23 mouse cellular contexts compared by ENCODE assay signal in the genomic region with DNA sequence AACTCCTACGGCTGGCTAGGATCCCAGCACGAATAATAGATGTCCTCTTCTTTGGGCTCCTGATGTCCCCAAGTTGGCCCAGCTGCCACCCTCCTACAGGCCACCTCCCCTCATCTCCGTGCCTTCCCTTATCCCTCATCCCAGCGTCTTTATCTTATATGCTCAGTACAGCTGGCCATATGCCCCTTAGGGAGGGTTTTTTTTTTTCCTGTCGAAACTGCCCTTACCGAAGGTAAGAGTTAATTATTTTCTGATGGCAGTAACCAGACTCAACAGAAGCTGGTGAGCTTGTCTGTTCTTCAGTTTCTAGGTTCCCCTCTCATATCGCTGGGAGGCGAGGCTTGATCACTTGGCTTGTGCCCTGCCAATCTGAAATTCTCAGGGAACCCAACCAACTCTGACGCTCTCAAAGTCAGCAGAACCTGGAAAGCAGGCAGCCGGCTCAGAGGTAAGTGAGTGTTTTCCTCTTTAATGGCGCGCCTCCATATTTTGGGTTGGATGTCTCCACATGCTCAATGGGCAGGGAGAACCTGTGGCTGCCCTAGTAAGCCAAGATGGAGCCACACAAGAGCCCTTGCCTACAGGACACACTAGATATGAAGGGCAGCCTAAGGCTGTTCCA. TPM values are rescaled to one million over a fixed set of nuclear protein-coding genes. Genes with fewer than 3 reads are reported as not detected.
A peak's percentile ranks its signal among the peaks of the same experiment; 100 is the strongest.
DNase-seq lines count a peak whose midpoint lies in the region; ATAC-seq and TF ChIP-seq lines count a peak whose summit lies in the region.
"Had no signal": no experiment of that assay in that cellular context is flagged by ENCODE, and none has a peak within 500 bp of the region (broad histone marks: within the 10 kb centered on the region; RNA-seq: fewer than 3 reads in every experiment).

A gene (plus strand): TSS at position 164 of the 622 bp plus-strand sequence.

- TF ChIP-seq CTCF in liver, embryonic 14.5 days (IDR thresholded peaks at IDR 0.05; ENCODE audit: low read depth) = no peak

- no peaks in the 10 kb centered on the region for H3K27me3 ChIP-seq in midbrain, embryonic 11.5 days (ENCODE audit: control insufficient read depth, insufficient read depth, low read length)
- H3K27me3 ChIP-seq in midbrain, embryonic 16.5 days (ENCODE audit: control insufficient read depth, insufficient read depth, low read depth, low read length) = no peaks in the 10 kb centered on the region
- no peaks in the 10 kb centered on the region for H3K27me3 ChIP-seq in liver, embryonic 14.5 days (ENCODE audit: control insufficient read depth, insufficient read depth, low read length)
- H3K27me3 ChIP-seq: limb, embryonic 15.5 days had no signal

- no peaks in the 10 kb centered on the region for H3K9me3 ChIP-seq in midbrain, embryonic 11.5 days (ENCODE audit: control insufficient read depth, low read length)
- H3K9me3 ChIP-seq in midbrain, embryonic 16.5 days (replicated peaks; ENCODE audit: control insufficient read depth, low read length, poor library complexity, severe bottlenecking) = no peaks in the 10 kb centered on the region
- no peaks in the 10 kb centered on the region for H3K9me3 ChIP-seq in liver, embryonic 14.5 days (ENCODE audit: control insufficient read depth, low read length)
- H3K9me3 ChIP-seq: hindbrain, embryonic 10.5 days; limb, embryonic 15.5 days had no signal

- no peak for ATAC-seq in midbrain, embryonic 11.5 days (ENCODE audit: low FRiP score)
- ATAC-seq in midbrain, embryonic 16.5 days = no peak
- ATAC-seq in common myeloid progenitor, adult 5-6 weeks (replicated peaks; ENCODE audit: low read depth, poor library complexity, severe bottlenecking) = peak; percentile 24; the same call in 1 of the 2 replicates
- peak; percentile 80 for ATAC-seq in liver, embryonic 14.5 days (ENCODE audit: insufficient read depth)
- ATAC-seq: activated CD4-positive, CD25-positive, alpha-beta regulatory T cell, adult 4 months; Patski had no signal

- H3K36me3 ChIP-seq in midbrain, embryonic 11.5 days (ENCODE audit: control insufficient read depth, insufficient read depth, low read length) = no peaks in the 10 kb centered on the region
- H3K36me3 ChIP-seq in midbrain, embryonic 16.5 days (ENCODE audit: control insufficient read depth, insufficient read depth, low read length) = no peaks in the 10 kb centered on the region
- peaks cover 29% of the 10 kb centered on the region for H3K36me3 ChIP-seq in liver, embryonic 14.5 days (replicated peaks; ENCODE audit: control insufficient read depth, insufficient read depth, low read depth)
- H3K36me3 ChIP-seq: hindbrain, embryonic 10.5 days; limb, embryonic 15.5 days had no signal

- DNase-seq in midbrain, embryonic 11.5 days (ENCODE audit: low spot score, missing footprints) = peak; percentile 35
- DNase-seq in liver, embryonic 14.5 days (ENCODE audit: low read depth in 3 of 3, low spot score in 3 of 3) = peak; percentile 75 to 77 (median 77)
- peak; percentile 75 to 79 for DNase-seq in spleen, postnatal 4 days (ENCODE audit: low spot score in 2 of 2)
- no peak for DNase-seq in thymus, postnatal 36 days
- DNase-seq in kidney, postnatal 14 days = no peak
- DNase-seq in cerebellum, postnatal 25 days = no peak
- DNase-seq: adrenal gland, postnatal 36 days; cerebellum, postnatal 10 days; gastrocnemius, adult 2 months; kidney, adult 8-10 months; lung, postnatal 14 days; midbrain, embryonic 14.5 days; retina, postnatal 1 day; thymus, adult 2 months had no signal

- TF ChIP-seq EP300 in liver, embryonic 14.5 days (IDR thresholded peaks at IDR 0.05; ENCODE audit: low read depth) = peak; percentile 87

- H3K27ac ChIP-seq in midbrain, embryonic 11.5 days (ENCODE audit: low read depth, low read length) = no peak within 1 kb of the TSS
- no peak within 1 kb of the TSS for H3K27ac ChIP-seq in midbrain, embryonic 16.5 days (ENCODE audit: low read length)
- H3K27ac ChIP-seq in liver, embryonic 14.5 days = peak within 1 kb of the TSS; percentile 94
- H3K27ac ChIP-seq: gastrocnemius, adult 2 months; hindbrain, embryonic 10.5 days; limb, embryonic 15.5 days had no signal

- H3K4me3 ChIP-seq in midbrain, embryonic 11.5 days (ENCODE audit: low read depth, low read length) = no peak within 1 kb of the TSS
- no peak within 1 kb of the TSS for H3K4me3 ChIP-seq in midbrain, embryonic 16.5 days (ENCODE audit: low read depth, low read length)
- H3K4me3 ChIP-seq in liver, embryonic 14.5 days (ENCODE audit: insufficient read depth in 1 of 2, low read depth in 2 of 2, low read length in 2 of 2) = peak within 1 kb of the TSS; percentile 83 to 90
- H3K4me3 ChIP-seq: gastrocnemius, adult 2 months; hindbrain, embryonic 10.5 days; limb, embryonic 15.5 days had no signal

- H3K9ac ChIP-seq in midbrain, embryonic 11.5 days (ENCODE audit: low read length) = no peak within 1 kb of the TSS
- no peak within 1 kb of the TSS for H3K9ac ChIP-seq in midbrain, embryonic 16.5 days (ENCODE audit: low read depth, low read length)
- peak within 1 kb of the TSS; percentile 98 for H3K9ac ChIP-seq in liver, embryonic 14.5 days (replicated peaks)
- H3K9ac ChIP-seq: limb, embryonic 15.5 days had no signal

- H3K4me2 ChIP-seq in midbrain, embryonic 11.5 days = no peak within 1 kb of the TSS
- no peak within 1 kb of the TSS for H3K4me2 ChIP-seq in midbrain, embryonic 16.5 days (ENCODE audit: low read length)
- peak within 1 kb of the TSS; percentile 84 for H3K4me2 ChIP-seq in liver, embryonic 14.5 days (ENCODE audit: low read depth)
- H3K4me2 ChIP-seq: limb, embryonic 15.5 days had no signal

- 89% methylated on average over 12 of the region's 12 CpGs for WGBS in midbrain, embryonic 11.5 days
- 86% methylated on average over 12 of the region's 12 CpGs for WGBS in midbrain, embryonic 16.5 days
- 29% methylated on average over 12 of the region's 12 CpGs for WGBS in liver, embryonic 14.5 days (ENCODE audit: insufficient replicate concordance)

- H3K4me1 ChIP-seq in midbrain, embryonic 11.5 days (ENCODE audit: control insufficient read depth, insufficient read depth, low read length) = 0 out of 2 replicates have a peak, but pooled peaks cover 4% of the 10 kb centered on the region
- H3K4me1 ChIP-seq in midbrain, embryonic 16.5 days (ENCODE audit: control insufficient read depth, insufficient read depth, low read length) = peaks cover 4% of the 10 kb centered on the region
- H3K4me1 ChIP-seq in liver, embryonic 14.5 days (replicated peaks; ENCODE audit: control insufficient read depth in 2 of 2, insufficient read depth in 2 of 2, low read length in 1 of 2) = peaks cover 55 to 66% of the 10 kb centered on the region in 2 experiments

RNA-seq across cellular contexts. Expression of the gene that starts here (rescaled TPM):
- not detected in 2 replicates for polyA plus RNA-seq in midbrain, embryonic 11.5 days (2014; fragmentation: Nextera tagmentation; extraction: Ambion mirVana)
- not detected in 2 replicates for polyA plus RNA-seq in midbrain, embryonic 16.5 days (2015; fragmentation: Nextera tagmentation; extraction: Ambion mirVana)
- total RNA-seq in common myeloid progenitor, adult 5-6 weeks (2017) = 3.8 and 5.9 TPM in 2 replicates
- 18.2 and 19.3 TPM in 2 replicates for polyA plus RNA-seq in liver, embryonic 14.5 days (2012; rRNA removed)
- polyA plus RNA-seq in liver, embryonic 14.5 days (2014; fragmentation: Nextera tagmentation; extraction: Ambion mirVana) = 9.1 and 9.6 TPM in 2 replicates
- total RNA-seq: adrenal gland, postnatal 36 days; gastrocnemius, adult 2 months; left cerebral cortex, postnatal 25 days had no signal
- polyA plus RNA-seq: activated CD4-positive, CD25-positive, alpha-beta regulatory T cell, adult 4 months; heart, embryonic 16.5 days; large intestine, adult 2 months; Patski had no signal

Comparison
In these comparisons a context has a peak if more than half of its experiments do, and no peak if none do; other contexts are left out.
1. Peak in DNase-seq in midbrain, embryonic 11.5 days; RNA of the gene not detected or under 1 TPM.
2. ATAC-seq: peak in common myeloid progenitor, adult 5-6 weeks (single experiment) and liver, embryonic 14.5 days (single experiment); none in midbrain, embryonic 11.5 days (single experiment) and midbrain, embryonic 16.5 days (single experiment).
3. DNase-seq: peak in liver, embryonic 14.5 days (3 of 3) and spleen, postnatal 4 days (2 of 2); none in thymus, postnatal 36 days (0 of 2), kidney, postnatal 14 days (single experiment) and cerebellum, postnatal 25 days (0 of 2).
4. H3K4me3 ChIP-seq: peak in liver, embryonic 14.5 days (2 of 2); none in midbrain, embryonic 11.5 days (single experiment) and midbrain, embryonic 16.5 days (single experiment).